Mouse (Mus musculus) ES-E14 (cell line): ENCODE results near the gene Ms4a14.

Experiments
- CHD2 ChIP-seq: IDR thresholded peaks from 2 replicates; pipeline ENCODE4 v1.6.1; 2014; ENCODE audit warnings: mild to moderate bottlenecking, low read depth, low read length, inconsistent platforms
- HCFC1 ChIP-seq: IDR thresholded peaks from 2 replicates; pipeline ENCODE4 v1.6.1; 2012; ENCODE audit warnings: low read length, inconsistent platforms, borderline replicate concordance; ENCODE audit not compliant: insufficient read depth
- ZC3H11A ChIP-seq: IDR thresholded peaks from 2 replicates; pipeline ENCODE4 v1.6.1; 2012; ENCODE audit warnings: low read depth, mild to moderate bottlenecking, inconsistent platforms, low read length, borderline replicate concordance
- ZNF384 ChIP-seq: IDR thresholded peaks from 2 replicates; pipeline ENCODE4 v1.6.1; 2012; ENCODE audit warnings: low read depth, low read length, inconsistent platforms

DNA sequence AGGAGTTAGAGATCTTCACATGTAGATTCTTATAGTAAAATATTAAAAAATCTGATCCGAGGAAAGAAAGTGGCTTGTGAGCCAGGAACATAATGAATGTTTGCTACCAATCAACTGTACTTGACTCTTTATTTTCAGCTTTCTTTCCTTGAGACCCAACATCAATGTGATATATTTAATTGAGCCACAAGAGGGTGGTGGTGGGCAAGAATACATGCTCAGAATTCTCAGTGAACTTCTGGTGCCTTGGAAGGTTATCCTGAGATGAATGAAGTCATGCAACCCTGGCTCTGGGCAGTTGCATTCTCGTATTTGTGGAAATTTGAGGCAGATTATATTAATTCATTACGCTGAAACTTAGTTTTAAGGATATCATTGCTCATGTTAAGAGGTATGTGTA is 37.6 kb upstream of the Ms4a14 start:
- TF ChIP-seq HCFC1 = no peak
- TF ChIP-seq ZC3H11A = 0 out of 2 replicates have a peak, but pooled peaks have one; percentile 12
- TF ChIP-seq CHD2 = no peak
- TF ChIP-seq ZNF384 = no peak
